Mouse (Mus musculus): Measurements from ENCODE around the gene Vmn1r85.
"Not testable (repeated sequence)": the region's sequence is repeated elsewhere in the genome, so short reads cannot be mapped to it uniquely, and the experiment has no call there.

- TF ChIP-seq CTCF (IDR thresholded peaks at IDR 0.05; ENCODE audit: borderline replicate concordance, insufficient read depth, low read depth, low read length); POLR2A (IDR thresholded peaks at IDR 0.05; ENCODE audit: borderline replicate concordance, insufficient read depth, low read length): not testable (repeated sequence)
These were observed 28.7 kb upstream of the Vmn1r85 start for GRCm38 (mm10) chr7:13123554-13124153.

All from cerebellum, adult 2 months (tissue).